Mouse (Mus musculus) adrenal gland (tissue): ENCODE measurements at regions not wholly inside any gene's neighbourhood (a gene's known extent, or its start where the extent isn't known, plus 50 kb on each side); places are given as distances from the start of the nearest gene placed in this dataset.

Source experiments
- intact Hi-C: fragments of 180-260 bp; cut with DNase I; formaldehyde crosslinking; loops from one replicate; pipeline ENCODE4 v1.15.1; 2025

GRCm38 (mm10) chr1:89288001-89288400, 166.6 kb upstream of the Agap1 start:
- intact Hi-C loops, result no loop called here

GRCm38 (mm10) chr1:89288921-89289320, 165.7 kb upstream of the Agap1 start:
- intact Hi-C loops, result no loop called here

- intact Hi-C loops, result no loop called here
These were observed 157.9 kb upstream of the Agap1 start for GRCm38 (mm10) chr1:89296691-89297090.

- intact Hi-C loops, result no loop called here
These were observed 156.8 kb upstream of the Agap1 start for GRCm38 (mm10) chr1:89297766-89298165.

GRCm38 (mm10) chr1:89301151-89301550, 153.5 kb upstream of the Agap1 start:
- intact Hi-C loops, result no loop called here

GRCm38 (mm10) chr1:89302368-89302951, 152.1 kb upstream of the Agap1 start:
- intact Hi-C loops, result no loop called here

- intact Hi-C loops, result no loop called here
These were observed 149.4 kb upstream of the Agap1 start for GRCm38 (mm10) chr1:89305171-89305570.

- intact Hi-C loops, result no loop called here
These were observed 145.8 kb upstream of the Agap1 start for GRCm38 (mm10) chr1:89308788-89309187.

GRCm38 (mm10) chr1:89313064-89313463, 141.5 kb upstream of the Agap1 start:
- intact Hi-C loops, result no loop called here

- intact Hi-C loops, result no loop called here
These were observed 136.7 kb upstream of the Agap1 start for GRCm38 (mm10) chr1:89317897-89318296.

- intact Hi-C loops, result no loop called here
These were observed 135.9 kb upstream of the Agap1 start for GRCm38 (mm10) chr1:89318663-89319062.

- intact Hi-C loops, result loop anchor here (5.0 kb wide), 1 partner anchor 200 kb away; no protein-coding TSS in a partner anchor
These were observed 132.0 kb upstream of the Agap1 start for GRCm38 (mm10) chr1:89322621-89323020.

GRCm38 (mm10) chr1:89323091-89323490, 131.5 kb upstream of the Agap1 start:
- intact Hi-C loops, result loop anchor here (5.0 kb wide), 1 partner anchor 199 kb away; no protein-coding TSS in a partner anchor

- intact Hi-C loops, result no loop called here
These were observed 123.3 kb upstream of the Agap1 start for GRCm38 (mm10) chr1:89331352-89331751.

- intact Hi-C loops, result no loop called here
These were observed 121.9 kb upstream of the Agap1 start for GRCm38 (mm10) chr1:89332676-89333075.

- intact Hi-C loops, result no loop called here
These were observed 116.7 kb upstream of the Agap1 start for GRCm38 (mm10) chr1:89337861-89338260.

- intact Hi-C loops, result loop anchor here (5.0 kb wide), 1 partner anchor 105 kb away; no protein-coding TSS in a partner anchor
These were observed 111.8 kb upstream of the Agap1 start for GRCm38 (mm10) chr1:89342794-89343193.

- intact Hi-C loops, result loop anchor here (1.0 to 5.0 kb wide), 2 partner anchors 107 to 180 kb away; no protein-coding TSS in a partner anchor
These were observed 110.1 kb upstream of the Agap1 start for GRCm38 (mm10) chr1:89344546-89344945.

GRCm38 (mm10) chr1:89347341-89347740, 107.3 kb upstream of the Agap1 start:
- intact Hi-C loops, result no loop called here

GRCm38 (mm10) chr1:89352936-89353335, 101.7 kb upstream of the Agap1 start:
- intact Hi-C loops, result loop anchor here (10.0 kb wide), 1 partner anchor 232 kb away; no protein-coding TSS in a partner anchor

GRCm38 (mm10) chr1:89359257-89359656, 95.3 kb upstream of the Agap1 start:
- intact Hi-C loops, result loop anchor here (10.0 kb wide), 1 partner anchor 226 kb away; no protein-coding TSS in a partner anchor

- intact Hi-C loops, result no loop called here
These were observed 89.9 kb upstream of the Agap1 start for GRCm38 (mm10) chr1:89364547-89365305.

- intact Hi-C loops, result no loop called here
These were observed 87.7 kb upstream of the Agap1 start for GRCm38 (mm10) chr1:89366891-89367290.
